Mouse (Mus musculus) brain, embryonic 14.5 days (tissue): ENCODE measurements around the gene Gm49361.

ENCODE experiments used
- CTCF ChIP-seq: fragments of 200-500 bp; IDR thresholded peaks from 2 replicates; pipeline ENCODE4 v1.5.1; 2012; ENCODE audit warnings: inconsistent platforms, mild to moderate bottlenecking, moderate library complexity, borderline replicate concordance; ENCODE audit not compliant: insufficient read depth, insufficient read length; ENCODE audit errors: extremely low read depth
- POLR2A ChIP-seq: fragments of 200-500 bp; IDR thresholded peaks from 2 replicates; pipeline ENCODE4 v1.6.1; 2012; ENCODE audit warnings: mild to moderate bottlenecking, inconsistent platforms, borderline replicate concordance; ENCODE audit not compliant: poor library complexity, insufficient read depth, insufficient read length, severe bottlenecking; ENCODE audit errors: extremely low read depth

- TF ChIP-seq POLR2A, result no peak
- no peak for TF ChIP-seq CTCF
Measured at GRCm38 (mm10) chr14:57718245-57718644, 27.7 kb downstream of the Gm49361 start.
